ENCODE assay signal across 23 mouse cellular contexts in the genomic region with DNA sequence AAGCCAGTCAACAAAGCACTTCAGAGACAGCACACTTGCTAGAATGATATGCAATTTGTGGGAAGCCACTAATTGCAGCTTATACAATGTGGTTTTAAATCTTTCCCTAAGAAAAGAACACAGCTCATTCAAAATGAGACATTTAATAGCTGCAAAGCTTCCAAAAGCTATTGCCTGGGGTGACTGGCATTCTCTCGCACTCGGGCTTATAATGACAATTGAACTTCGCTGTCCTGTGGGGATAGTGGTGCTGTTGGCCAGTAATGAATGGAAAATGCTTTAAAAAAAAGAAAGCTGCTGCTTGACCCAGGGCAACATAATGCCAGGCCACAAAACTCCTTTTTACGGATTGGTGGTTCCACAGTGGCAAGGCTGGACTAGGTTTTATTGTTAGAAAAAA.
A peak's percentile ranks its signal among the peaks of the same experiment; 100 is the strongest.
DNase-seq lines count a peak whose midpoint lies in the region; ATAC-seq and TF ChIP-seq lines count a peak whose summit lies in the region.
"Had no signal": no experiment of that assay in that cellular context is flagged by ENCODE, and none has a peak within 500 bp of the region (broad histone marks: within the 10 kb centered on the region; RNA-seq: fewer than 3 reads in every experiment).

No protein-coding gene starts in this region.

- H3K27ac ChIP-seq in forebrain, embryonic 12.5 days: 0 out of 2 replicates have a peak overlapping the region, but pooled peaks have one; percentile 1
- H3K27ac ChIP-seq in forebrain, embryonic 10.5 days: no peak overlapping the region
- 0 out of 2 replicates have a peak overlapping the region, but pooled peaks have one; percentile 20 for H3K27ac ChIP-seq in midbrain, embryonic 12.5 days (replicated peaks)
- no peak overlapping the region for H3K27ac ChIP-seq in midbrain, embryonic 11.5 days (ENCODE audit: low read depth, low read length)
- peak overlapping the region; percentile 33; the same call in 1 of the 2 replicates for H3K27ac ChIP-seq in midbrain, embryonic 16.5 days (ENCODE audit: low read length)
- H3K27ac ChIP-seq: embryonic facial prominence, embryonic 12.5 days; heart, embryonic 10.5 days; limb, embryonic 13.5 days; liver, embryonic 14.5 days; lung, embryonic 15.5 days; macrophage had no signal

- 0 out of 2 replicates have a peak, but pooled peaks cover 5% of the 10 kb centered on the region for H3K9me3 ChIP-seq in forebrain, embryonic 12.5 days
- peaks cover 4% of the 10 kb centered on the region; the same call in 1 of the 2 replicates for H3K9me3 ChIP-seq in forebrain, embryonic 10.5 days
- H3K9me3 ChIP-seq in midbrain, embryonic 12.5 days: 0 out of 2 replicates have a peak, but pooled peaks cover 5% of the 10 kb centered on the region
- H3K9me3 ChIP-seq in midbrain, embryonic 11.5 days (ENCODE audit: control insufficient read depth, low read length): no peaks in the 10 kb centered on the region
- no peaks in the 10 kb centered on the region for H3K9me3 ChIP-seq in midbrain, embryonic 16.5 days (replicated peaks; ENCODE audit: control insufficient read depth, low read length, poor library complexity, severe bottlenecking)
- H3K9me3 ChIP-seq: heart, embryonic 10.5 days; lung, embryonic 15.5 days had no signal

- no peak for TF ChIP-seq CTCF in brain, embryonic 14.5 days (IDR thresholded peaks at IDR 0.05; ENCODE audit: borderline replicate concordance, extremely low read depth, insufficient read depth, insufficient read length)

- ATAC-seq in forebrain, embryonic 12.5 days (ENCODE audit: low FRiP score): no peak
- ATAC-seq in midbrain, embryonic 12.5 days (ENCODE audit: low FRiP score, low read depth): no peak
- no peak for ATAC-seq in midbrain, embryonic 11.5 days (ENCODE audit: low FRiP score)
- ATAC-seq in midbrain, embryonic 16.5 days: no peak
- ATAC-seq: intestine, embryonic 16.5 days had no signal

- no peak overlapping the region for H3K4me2 ChIP-seq in forebrain, embryonic 12.5 days
- H3K4me2 ChIP-seq in midbrain, embryonic 12.5 days (replicated peaks): no peak overlapping the region
- H3K4me2 ChIP-seq in midbrain, embryonic 11.5 days: no peak overlapping the region
- no peak overlapping the region for H3K4me2 ChIP-seq in midbrain, embryonic 16.5 days (ENCODE audit: low read length)
- H3K4me2 ChIP-seq: embryonic facial prominence, embryonic 12.5 days; limb, embryonic 13.5 days; lung, embryonic 15.5 days had no signal

- no peaks in the 10 kb centered on the region for H3K36me3 ChIP-seq in forebrain, embryonic 12.5 days (replicated peaks)
- no peaks in the 10 kb centered on the region for H3K36me3 ChIP-seq in forebrain, embryonic 10.5 days (replicated peaks)
- no peaks in the 10 kb centered on the region for H3K36me3 ChIP-seq in midbrain, embryonic 12.5 days
- H3K36me3 ChIP-seq in midbrain, embryonic 11.5 days (ENCODE audit: control insufficient read depth, insufficient read depth, low read length): no peaks in the 10 kb centered on the region
- H3K36me3 ChIP-seq in midbrain, embryonic 16.5 days (ENCODE audit: control insufficient read depth, insufficient read depth, low read length): no peaks in the 10 kb centered on the region
- H3K36me3 ChIP-seq: embryonic facial prominence, embryonic 12.5 days; heart, embryonic 10.5 days; limb, embryonic 13.5 days; lung, embryonic 15.5 days had no signal

- no peak overlapping the region for H3K4me3 ChIP-seq in forebrain, embryonic 12.5 days (replicated peaks)
- no peak overlapping the region for H3K4me3 ChIP-seq in forebrain, embryonic 10.5 days
- H3K4me3 ChIP-seq in midbrain, embryonic 12.5 days: no peak overlapping the region
- no peak overlapping the region for H3K4me3 ChIP-seq in midbrain, embryonic 11.5 days (ENCODE audit: low read depth, low read length)
- H3K4me3 ChIP-seq in midbrain, embryonic 16.5 days (ENCODE audit: low read depth, low read length): no peak overlapping the region
- H3K4me3 ChIP-seq: embryonic facial prominence, embryonic 12.5 days; heart, embryonic 10.5 days; limb, embryonic 13.5 days; lung, embryonic 15.5 days had no signal

- no peak for DNase-seq in forebrain, embryonic 10.5 days (ENCODE audit: extremely low spot score, low spot score)
- DNase-seq in midbrain, embryonic 11.5 days (ENCODE audit: low spot score, missing footprints): no peak
- peak; percentile 78 for DNase-seq in brain, embryonic 14.5 days (ENCODE audit: low read depth)
- DNase-seq in adrenal gland, adult 8-10 months: no peak
- DNase-seq in urinary bladder, postnatal 14 days (ENCODE audit: low spot score): no peak
- DNase-seq: adrenal gland, adult 2 months; B cell, adult 2 months; cerebellum, adult 11 months; cerebellum, postnatal 25 days; kidney, postnatal 36 days; right cerebral cortex, postnatal 14 days; spleen, adult 18-20 months; thymus, postnatal 25 days had no signal

- WGBS in forebrain, embryonic 12.5 days: 24% methylated on average over 4 of the region's 4 CpGs
- 54% methylated on average over 4 of the region's 4 CpGs for WGBS in forebrain, embryonic 10.5 days
- WGBS in midbrain, embryonic 12.5 days: 53% methylated on average over 4 of the region's 4 CpGs
- WGBS in midbrain, embryonic 11.5 days: 59% methylated on average over 4 of the region's 4 CpGs
- WGBS in midbrain, embryonic 16.5 days: 34% methylated on average over 4 of the region's 4 CpGs

- H3K4me1 ChIP-seq in forebrain, embryonic 12.5 days: 0 out of 2 replicates have a peak, but pooled peaks cover 4% of the 10 kb centered on the region
- peaks cover 8% of the 10 kb centered on the region; the same call in 1 of the 2 replicates for H3K4me1 ChIP-seq in forebrain, embryonic 10.5 days
- H3K4me1 ChIP-seq in midbrain, embryonic 12.5 days: 0 out of 2 replicates have a peak, but pooled peaks cover 7% of the 10 kb centered on the region
- no peaks in the 10 kb centered on the region for H3K4me1 ChIP-seq in midbrain, embryonic 11.5 days (ENCODE audit: control insufficient read depth, insufficient read depth, low read length)
- H3K4me1 ChIP-seq in midbrain, embryonic 16.5 days (ENCODE audit: control insufficient read depth, insufficient read depth, low read length): 0 out of 2 replicates have a peak, but pooled peaks cover 2% of the 10 kb centered on the region
- H3K4me1 ChIP-seq: embryonic facial prominence, embryonic 12.5 days; heart, embryonic 10.5 days; limb, embryonic 13.5 days; lung, embryonic 15.5 days had no signal

- no peak overlapping the region for H3K9ac ChIP-seq in forebrain, embryonic 12.5 days
- H3K9ac ChIP-seq in midbrain, embryonic 12.5 days (replicated peaks): no peak overlapping the region
- H3K9ac ChIP-seq in midbrain, embryonic 11.5 days (ENCODE audit: low read length): no peak overlapping the region
- no peak overlapping the region for H3K9ac ChIP-seq in midbrain, embryonic 16.5 days (ENCODE audit: low read depth, low read length)
- H3K9ac ChIP-seq: embryonic facial prominence, embryonic 12.5 days; limb, embryonic 13.5 days; liver, embryonic 14.5 days; lung, embryonic 15.5 days had no signal

- TF ChIP-seq POLR2A in brain, embryonic 14.5 days (IDR thresholded peaks at IDR 0.05; ENCODE audit: borderline replicate concordance, extremely low read depth, insufficient read depth, insufficient read length, poor library complexity, severe bottlenecking): no peak

- H3K27me3 ChIP-seq in forebrain, embryonic 12.5 days: no peaks in the 10 kb centered on the region
- no peaks in the 10 kb centered on the region for H3K27me3 ChIP-seq in forebrain, embryonic 10.5 days (ENCODE audit: poor library complexity, severe bottlenecking)
- no peaks in the 10 kb centered on the region for H3K27me3 ChIP-seq in midbrain, embryonic 12.5 days
- H3K27me3 ChIP-seq in midbrain, embryonic 11.5 days (ENCODE audit: control insufficient read depth, insufficient read depth, low read length): no peaks in the 10 kb centered on the region
- H3K27me3 ChIP-seq in midbrain, embryonic 16.5 days (ENCODE audit: control insufficient read depth, insufficient read depth, low read depth, low read length): no peaks in the 10 kb centered on the region
- H3K27me3 ChIP-seq: embryonic facial prominence, embryonic 12.5 days; limb, embryonic 13.5 days; lung, embryonic 15.5 days had no signal

Comparison
In these comparisons a context has a peak if more than half of its experiments do, and no peak if none do; other contexts are left out.
1. H3K27ac ChIP-seq: peak in forebrain, embryonic 12.5 days (single experiment), midbrain, embryonic 12.5 days (single experiment) and midbrain, embryonic 16.5 days (single experiment); none in forebrain, embryonic 10.5 days (single experiment) and midbrain, embryonic 11.5 days (single experiment).